Mouse (Mus musculus) midbrain, embryonic 10.5 days (tissue): ENCODE results near the gene Gm9964. TPM values are rescaled to one million over a fixed set of nuclear protein-coding genes. Genes with fewer than 3 reads are reported as not detected.
A peak's percentile ranks its signal among the peaks of the same experiment; 100 is the strongest.

Experiments
- DNase-seq: peaks from one replicate; pipeline ENCODE4 v3.0.0-alpha.2; 2017; ENCODE audit warnings: low spot score
- H3K27ac ChIP-seq: fragments of 300-500 bp; sonication (generic); replicated peaks from 2 replicates; pipeline ENCODE4 v1.5.1; 2016; ENCODE audit warnings: mild to moderate bottlenecking
- H3K27me3 ChIP-seq: fragments of 300-500 bp; sonication (generic); 2 replicates; pipeline ENCODE4 v1.6.1; 2016; ENCODE audit warnings: low read depth, mild to moderate bottlenecking; ENCODE audit not compliant: poor library complexity, severe bottlenecking
- H3K36me3 ChIP-seq: fragments of 300-500 bp; sonication (generic); 2 replicates; pipeline ENCODE4 v1.6.1; 2016; ENCODE audit warnings: mild to moderate bottlenecking, moderate library complexity
- H3K4me1 ChIP-seq: fragments of 300-500 bp; sonication (generic); 2 replicates; pipeline ENCODE4 v1.6.1; 2016
- H3K4me3 ChIP-seq: fragments of 300-500 bp; sonication (generic); 2 replicates; pipeline ENCODE4 v1.5.1; 2016; ENCODE audit warnings: mild to moderate bottlenecking, moderate library complexity
- H3K9me3 ChIP-seq: fragments of 300-500 bp; sonication (generic); replicated peaks from 2 replicates; pipeline ENCODE4 v1.6.1; 2016; ENCODE audit warnings: mild to moderate bottlenecking
- WGBS: fragments of 180-500 bp; shearing (Covaris S2); methylation state at CpG from one replicate; pipeline ENCODE4 v1.1.7; 2016; 5-methylcytosine and 5-hydroxymethylcytosine counted together
- polyA plus RNA-seq: library from polyadenylated mRNA; unstranded; fragments of >200 nt; fragmentation: Nextera tagmentation; extraction: Ambion mirVana; gene quantifications from 2 replicates; pipeline ENCODE4 v1.2.1, GENCODE M21; 2016

Gene Gm9964
- polyA plus RNA-seq = not detected in 2 replicates

- H3K27me3 ChIP-seq = no peaks in the 10 kb centered on the region
- no peak for DNase-seq
- no peak within 1 kb of the TSS for H3K4me3 ChIP-seq
- no peak within 1 kb of the TSS for H3K27ac ChIP-seq
- no peaks in the 10 kb centered on the region for H3K9me3 ChIP-seq
- WGBS = 93% methylated on average over 4 of the region's 5 CpGs
- H3K36me3 ChIP-seq = no peaks in the 10 kb centered on the region
- no peaks in the 10 kb centered on the region for H3K4me1 ChIP-seq
Measured at GRCm38 (mm10) chr11:79296856-79297491, at the start of gene Gm9964. Gene Gm9964 (minus strand): TSS chr11:79296906.

- Histone ChIP-seq H3K4me1 (peaks cover 26% of the 10 kb centered on the region), H3K36me3 (peaks cover 33% of the 10 kb centered on the region), H3K27me3 (0 out of 2 replicates have a peak, but pooled peaks cover 5% of the 10 kb centered on the region), H3K27ac (peak overlapping the region; percentile 100), H3K9me3 (peaks cover 6% of the 10 kb centered on the region; the same call in 1 of the 2 replicates), H3K4me3 (peak overlapping the region; percentile 100)
- WGBS = 1% methylated on average over 47 of the region's 63 CpGs
- DNase-seq = peak; percentile 65
Measured at GRCm38 (mm10) chr11:79339808-79340781, 43.4 kb upstream of the Gm9964 start.

DNA sequence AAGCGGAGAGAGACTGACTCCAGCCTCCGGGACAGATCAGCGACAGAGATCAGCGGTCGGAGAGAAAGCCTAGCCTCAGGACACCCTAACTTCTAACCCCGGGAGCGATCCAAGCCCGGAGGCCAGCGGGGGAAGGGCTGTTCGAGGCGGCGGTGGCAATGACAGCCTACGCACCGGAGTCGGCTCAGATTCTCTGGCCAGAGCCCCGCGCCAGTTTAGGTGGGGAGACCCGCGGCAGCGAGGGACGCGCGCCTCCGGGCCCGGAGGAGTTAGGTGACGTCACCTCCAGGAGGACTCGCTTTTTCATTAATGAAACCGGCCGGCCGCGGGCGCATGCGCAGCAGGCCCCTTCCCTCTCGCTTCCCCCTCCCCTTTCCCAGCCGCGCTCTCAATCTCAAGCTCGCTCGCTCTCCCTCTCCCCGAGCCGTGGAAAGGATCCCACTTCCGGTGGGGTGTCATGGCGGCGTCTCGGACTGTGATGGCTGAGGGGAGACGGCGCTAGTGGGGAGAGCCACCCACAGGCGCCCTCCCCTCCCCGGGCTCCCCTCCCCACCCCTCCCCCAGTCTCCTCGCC lies 42.6 kb upstream of the Gm9964 start, which contains the start of gene Nf1:
Gene Nf1, plus strand, starts transcription at position 460 of the 574 bp plus-strand sequence.
- Histone ChIP-seq H3K36me3 (peaks cover 26% of the 10 kb centered on the region), H3K27me3 (0 out of 2 replicates have a peak, but pooled peaks cover 5% of the 10 kb centered on the region), H3K4me3 (peak within 1 kb of the TSS; percentile 100), H3K9me3 (peaks cover 6% of the 10 kb centered on the region; the same call in 1 of the 2 replicates), H3K27ac (peak within 1 kb of the TSS; percentile 100), H3K4me1 (peaks cover 26% of the 10 kb centered on the region)
- WGBS = under 1% methylated on average over 42 of the region's 49 CpGs
- peak; percentile 98 for DNase-seq

- Histone ChIP-seq H3K9me3 (peaks cover 6% of the 10 kb centered on the region; the same call in 1 of the 2 replicates), H3K27me3 (0 out of 2 replicates have a peak, but pooled peaks cover 5% of the 10 kb centered on the region), H3K36me3 (peaks cover 19% of the 10 kb centered on the region), H3K4me1 (peaks cover 26% of the 10 kb centered on the region), H3K27ac (peak overlapping the region; percentile 100), H3K4me3 (peak overlapping the region; percentile 100)
- DNase-seq = no peak
- 48% methylated on average over 4 of the region's 4 CpGs for WGBS
Measured at GRCm38 (mm10) chr11:79338621-79339020, 41.9 kb upstream of the Gm9964 start.

GRCm38 (mm10) chr11:79336722-79337267 lies 40.1 kb upstream of the Gm9964 start:
- WGBS = 87% methylated on average over 5 of the region's 5 CpGs
- H3K36me3 ChIP-seq = peaks cover 3% of the 10 kb centered on the region; the same call in 1 of the 2 replicates
- no peak for DNase-seq

GRCm38 (mm10) chr11:79335077-79335476 lies 38.4 kb upstream of the Gm9964 start:
- 0 out of 2 replicates have a peak, but pooled peaks cover 5% of the 10 kb centered on the region for H3K27me3 ChIP-seq
- H3K4me3 ChIP-seq = no peak overlapping the region
- H3K36me3 ChIP-seq = no peaks in the 10 kb centered on the region
- WGBS = 98% methylated on average over 6 of the region's 6 CpGs
- peaks cover 8% of the 10 kb centered on the region; the same call in 1 of the 2 replicates for H3K4me1 ChIP-seq
- peaks cover 6% of the 10 kb centered on the region; the same call in 1 of the 2 replicates for H3K9me3 ChIP-seq
- no peak overlapping the region for H3K27ac ChIP-seq
- no peak for DNase-seq

More at GRCm38 (mm10) chr11:79336722-79337267, 40.1 kb upstream of the Gm9964 start:
- Histone ChIP-seq H3K27me3 (0 out of 2 replicates have a peak, but pooled peaks cover 5% of the 10 kb centered on the region), H3K4me3 (no peak overlapping the region), H3K27ac (no peak overlapping the region), H3K9me3 (peaks cover 6% of the 10 kb centered on the region; the same call in 1 of the 2 replicates), H3K4me1 (peaks cover 23% of the 10 kb centered on the region)

DNA sequence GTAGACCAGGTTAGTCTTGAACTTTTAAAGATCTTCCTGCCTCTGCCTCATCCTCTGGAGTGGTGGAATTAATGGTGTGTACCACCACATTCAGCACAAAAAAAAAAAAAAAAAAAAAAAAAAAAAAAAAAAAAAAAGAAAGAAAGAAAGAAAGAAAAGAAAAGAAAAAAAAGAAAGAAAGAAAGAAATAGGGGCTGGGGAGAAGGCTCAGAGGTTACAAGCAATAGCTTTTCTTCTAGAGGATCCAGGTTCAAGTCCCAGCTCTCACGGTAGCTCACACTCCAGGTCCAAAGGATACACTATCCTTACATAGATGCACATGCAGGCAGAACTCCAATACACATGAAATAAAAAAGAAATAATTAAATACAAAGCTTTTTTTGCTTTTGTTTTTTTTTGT lies 32.9 kb upstream of the Gm9964 start:
- 95% methylated on average over 1 of the region's 1 CpGs for WGBS
- Histone ChIP-seq H3K4me1 (peaks cover 6% of the 10 kb centered on the region), H3K36me3 (no peaks in the 10 kb centered on the region), H3K27me3 (no peaks in the 10 kb centered on the region), H3K4me3 (no peak overlapping the region), H3K27ac (no peak overlapping the region), H3K9me3 (no peaks in the 10 kb centered on the region)
- DNase-seq = no peak

- H3K4me3 ChIP-seq = no peak overlapping the region
- 92% methylated on average over 4 of the region's 4 CpGs for WGBS
Measured at GRCm38 (mm10) chr11:79328060-79328459, 31.4 kb upstream of the Gm9964 start.

GRCm38 (mm10) chr11:79327106-79327505 lies 30.4 kb upstream of the Gm9964 start:
- WGBS = 11% methylated on average over 4 of the region's 4 CpGs
- no peak for DNase-seq
- H3K36me3 ChIP-seq = no peaks in the 10 kb centered on the region
- peaks cover 10% of the 10 kb centered on the region for H3K4me1 ChIP-seq
- no peaks in the 10 kb centered on the region for H3K9me3 ChIP-seq
- H3K27ac ChIP-seq = no peak overlapping the region
- no peak overlapping the region for H3K4me3 ChIP-seq
- H3K27me3 ChIP-seq = no peaks in the 10 kb centered on the region

More at GRCm38 (mm10) chr11:79328060-79328459, 31.4 kb upstream of the Gm9964 start:
- Histone ChIP-seq H3K36me3 (no peaks in the 10 kb centered on the region), H3K4me1 (peaks cover 10% of the 10 kb centered on the region), H3K9me3 (no peaks in the 10 kb centered on the region), H3K27ac (no peak overlapping the region), H3K27me3 (no peaks in the 10 kb centered on the region)
- DNase-seq = no peak

GRCm38 (mm10) chr11:79325663-79326062 lies 29.0 kb upstream of the Gm9964 start:
- 95% methylated on average over 8 of the region's 8 CpGs for WGBS

DNA sequence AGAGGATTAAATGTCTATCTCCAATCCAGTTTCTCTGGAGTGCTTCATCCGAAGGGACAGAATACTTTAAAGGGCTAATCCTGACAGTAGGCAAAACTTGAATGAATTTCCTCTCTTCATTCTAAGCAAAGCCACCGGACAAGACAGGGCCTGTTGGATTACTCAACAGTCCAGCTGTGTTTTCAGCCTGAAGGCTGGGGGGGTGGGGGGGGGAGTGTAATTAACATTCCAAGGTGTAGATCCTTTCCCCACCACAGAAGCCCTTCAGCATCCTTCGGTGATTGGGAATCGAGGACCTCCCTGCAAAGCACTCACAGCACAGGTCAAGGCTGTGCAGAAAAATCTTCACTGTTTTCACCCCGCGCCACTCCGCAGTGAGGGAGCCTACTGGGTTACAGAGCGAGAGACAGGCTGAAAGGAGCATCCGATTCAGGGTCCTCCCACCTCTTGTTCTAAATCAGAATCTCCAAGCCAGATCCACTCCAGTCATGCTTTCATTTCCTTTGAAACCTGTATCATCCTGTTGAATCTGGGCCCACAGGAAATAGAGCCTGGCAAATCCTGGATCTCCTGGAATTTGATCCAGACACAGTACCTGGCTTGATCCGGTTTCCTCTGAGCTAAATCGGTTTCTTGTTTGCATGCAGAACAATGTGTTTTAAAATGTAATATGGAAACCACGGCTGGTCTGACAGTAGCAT lies 27.4 kb upstream of the Gm9964 start:
- WGBS = 60% methylated on average over 12 of the region's 12 CpGs

More at GRCm38 (mm10) chr11:79325663-79326062, 29.0 kb upstream of the Gm9964 start:
- Histone ChIP-seq H3K36me3 (no peaks in the 10 kb centered on the region), H3K4me3 (no peak overlapping the region), H3K27ac (no peak overlapping the region), H3K9me3 (no peaks in the 10 kb centered on the region), H3K27me3 (no peaks in the 10 kb centered on the region), H3K4me1 (peaks cover 10% of the 10 kb centered on the region)
- no peak for DNase-seq

More for the DNA sequence above, 27.4 kb upstream of the Gm9964 start:
- H3K27ac ChIP-seq = no peak overlapping the region
- no peaks in the 10 kb centered on the region for H3K36me3 ChIP-seq
- H3K4me3 ChIP-seq = no peak overlapping the region
- no peaks in the 10 kb centered on the region for H3K27me3 ChIP-seq
- no peaks in the 10 kb centered on the region for H3K9me3 ChIP-seq
- DNase-seq = no peak
- peaks cover 12% of the 10 kb centered on the region for H3K4me1 ChIP-seq
